Mouse (Mus musculus) G1E (cell line): Measurements from ENCODE around the gene Scaf11. TPM values are rescaled to one million over a fixed set of nuclear protein-coding genes. Genes with fewer than 3 reads are reported as not detected.
A peak's percentile ranks its signal among the peaks of the same experiment; 100 is the strongest.

ENCODE experiments used
- ATAC-seq: 2 replicates; pipeline ENCODE4 v1.8.0; 2016; ENCODE audit warnings: mild to moderate bottlenecking; ENCODE audit not compliant: insufficient number of reproducible peaks, poor library complexity, low FRiP score, severe bottlenecking; ENCODE audit errors: extremely low read depth
- DNase-seq: peaks from one replicate; pipeline ENCODE4 v3.0.0; 2012; ENCODE audit warnings: low spot score
- H3K27me3 ChIP-seq: 2 replicates; pipeline ENCODE4 v1.6.1; 2012; ENCODE audit warnings: mild to moderate bottlenecking, low read length, inconsistent platforms; ENCODE audit not compliant: insufficient read depth
- H3K36me3 ChIP-seq: replicated peaks from 2 replicates; pipeline ENCODE3; 2012; ENCODE audit warnings: mild to moderate bottlenecking, inconsistent platforms
- H3K4me1 ChIP-seq: 2 replicates; pipeline ENCODE4 v1.6.1; 2012; ENCODE audit warnings: low read depth, low read length, inconsistent platforms, mixed read lengths; ENCODE audit not compliant: insufficient read depth
- H3K4me3 ChIP-seq: 2 replicates; pipeline ENCODE4 v1.5.1; 2012; ENCODE audit warnings: low read depth, mild to moderate bottlenecking, inconsistent platforms, low read length, moderate library complexity, mixed read lengths
- H3K9me3 ChIP-seq: replicated peaks from 2 replicates; pipeline ENCODE4 v1.6.1; 2012; ENCODE audit warnings: inconsistent platforms
- CTCF ChIP-seq: IDR thresholded peaks from 2 replicates; pipeline ENCODE4 v1.5.1; 2012; ENCODE audit warnings: low read depth, low read length, inconsistent platforms, mixed read lengths
- GATA1 ChIP-seq: IDR thresholded peaks from 2 replicates; pipeline ENCODE4 v1.6.1; 2012; ENCODE audit warnings: borderline replicate concordance, low read length, inconsistent platforms, mixed read lengths
- GATA2 ChIP-seq: IDR thresholded peaks from 2 replicates; pipeline ENCODE4 v1.6.1; 2012; ENCODE audit warnings: low read depth, low read length, inconsistent platforms, borderline replicate concordance
- POLR2AphosphoS5 ChIP-seq: IDR thresholded peaks from 2 replicates; pipeline ENCODE4 v1.6.1; 2012; ENCODE audit warnings: low read depth, low read length, inconsistent platforms; ENCODE audit not compliant: insufficient replicate concordance
- TAL1 ChIP-seq: conservative IDR thresholded peaks from 2 replicates; pipeline ENCODE4 v1.6.1; 2012; ENCODE audit warnings: low read depth, low read length, inconsistent platforms, mixed read lengths
- polyA plus RNA-seq: library from polyadenylated mRNA; stranded (reverse); fragments of >175 nt; gene quantifications from 2 replicates; pipeline ENCODE4 v1.2.3, GENCODE M21; 2012
- total RNA-seq, 2 experiments: library from RNA; stranded (forward) in 1 of 2; stranded (reverse) in 1 of 2; fragments of 200-1000 nt in 1 of 2; fragments of >200 nt in 1 of 2; fragmentation: Nextera tagmentation in 1 of 2; gene quantifications; 2 replicates each; pipeline ENCODE4 v1.2.3; 2014 to 2017

Gene Scaf11
- total and polyA plus RNA-seq, 3 experiments: 47.9 to 206 (median 146) TPM

GRCm38 (mm10) chr15:96491861-96492641 lies 31.4 kb upstream of the Scaf11 start:
- no peaks in the 10 kb centered on the region for H3K36me3 ChIP-seq
- no peak for DNase-seq
- TF ChIP-seq GATA1 (no peak), TAL1 (no peak), POLR2AphosphoS5 (no peak), CTCF (no peak), GATA2 (no peak)
- no peaks in the 10 kb centered on the region for H3K9me3 ChIP-seq
- no peak overlapping the region for H3K4me3 ChIP-seq
- ATAC-seq: no peak
- H3K27me3 ChIP-seq: no peaks in the 10 kb centered on the region
- H3K4me1 ChIP-seq: no peaks in the 10 kb centered on the region

DNA sequence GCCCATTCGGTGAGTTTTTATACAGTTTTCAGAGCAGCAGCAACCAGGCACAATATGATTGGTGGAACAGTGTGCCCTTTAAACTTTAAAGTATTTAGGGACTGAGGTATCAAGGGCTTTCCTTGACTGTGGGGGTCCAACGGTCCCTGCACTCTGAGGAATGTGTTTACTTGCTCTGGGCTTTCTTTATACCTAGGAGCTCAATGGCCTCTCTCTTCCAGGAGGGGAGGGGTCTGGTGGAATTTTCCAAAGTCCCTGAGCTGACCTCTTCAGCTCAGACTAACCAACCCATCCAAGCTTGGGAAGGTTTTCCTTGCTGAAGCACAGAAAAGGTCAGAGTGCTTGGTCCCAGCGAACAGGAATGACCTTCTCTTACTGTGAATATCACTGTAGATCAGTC lies 30.8 kb upstream of the Scaf11 start:
- no peak for ATAC-seq
- Histone ChIP-seq H3K4me3 (no peak overlapping the region), H3K4me1 (no peaks in the 10 kb centered on the region), H3K9me3 (no peaks in the 10 kb centered on the region), H3K36me3 (no peaks in the 10 kb centered on the region), H3K27me3 (no peaks in the 10 kb centered on the region)
- DNase-seq: no peak
- TF ChIP-seq CTCF (no peak), POLR2AphosphoS5 (no peak), GATA2 (no peak), TAL1 (no peak), GATA1 (no peak)

- Histone ChIP-seq H3K4me1 (no peaks in the 10 kb centered on the region), H3K4me3 (no peak overlapping the region), H3K36me3 (no peaks in the 10 kb centered on the region), H3K27me3 (no peaks in the 10 kb centered on the region), H3K9me3 (no peaks in the 10 kb centered on the region)
- DNase-seq: no peak
- TF ChIP-seq GATA2: no peak
- no peak for ATAC-seq
Observed at GRCm38 (mm10) chr15:96490123-96490522, 29.5 kb upstream of the Scaf11 start.

GRCm38 (mm10) chr15:96488941-96489786 lies 28.5 kb upstream of the Scaf11 start:
- DNase-seq (peak; percentile 8), ATAC-seq (peak; percentile 57; the same call in 1 of the 2 replicates)
- TF ChIP-seq GATA2: no peak
- no peak for TF ChIP-seq GATA1
- TF ChIP-seq TAL1: no peak
- TF ChIP-seq CTCF: no peak
- TF ChIP-seq POLR2AphosphoS5: no peak
- no peaks in the 10 kb centered on the region for H3K4me1 ChIP-seq
- no peak overlapping the region for H3K4me3 ChIP-seq
- no peaks in the 10 kb centered on the region for H3K27me3 ChIP-seq
- H3K9me3 ChIP-seq: no peaks in the 10 kb centered on the region
- H3K36me3 ChIP-seq: no peaks in the 10 kb centered on the region

DNA sequence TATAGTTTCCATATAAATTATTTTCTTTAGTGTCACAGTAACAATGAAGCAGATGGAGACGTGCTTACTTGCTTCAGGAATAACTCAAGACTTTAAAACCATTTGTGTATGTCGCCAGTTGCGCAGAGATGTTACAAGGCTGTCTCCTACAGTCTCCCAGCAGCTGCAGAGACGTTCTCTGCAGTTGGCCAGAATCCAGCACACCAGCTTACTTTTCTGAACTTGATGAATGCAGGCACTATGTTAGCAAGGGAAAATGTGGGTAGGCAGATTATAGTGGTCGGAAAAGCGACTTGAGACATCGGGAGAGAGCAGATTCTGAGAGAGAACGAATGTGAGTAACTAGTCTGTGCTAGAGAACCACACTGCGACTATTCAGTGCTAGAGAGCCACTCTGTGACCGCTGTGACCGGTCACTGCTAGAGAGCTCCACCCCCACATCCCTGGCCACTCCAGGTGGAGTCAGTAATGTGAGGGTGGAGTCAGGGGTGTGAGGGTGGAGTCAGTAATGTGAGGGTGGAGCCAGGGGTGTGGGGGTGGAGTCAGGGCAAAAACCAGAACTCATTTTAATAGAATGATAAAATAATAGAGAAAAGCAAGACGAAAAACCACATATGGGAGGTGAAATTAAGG lies 26.5 kb upstream of the Scaf11 start:
- H3K27me3 ChIP-seq: no peaks in the 10 kb centered on the region
- TF ChIP-seq GATA2 (no peak), CTCF (no peak), GATA1 (no peak), POLR2AphosphoS5 (no peak), TAL1 (no peak)
- DNase-seq (no peak), ATAC-seq (no peak)
- no peak overlapping the region for H3K4me3 ChIP-seq
- H3K36me3 ChIP-seq: no peaks in the 10 kb centered on the region
- H3K4me1 ChIP-seq: no peaks in the 10 kb centered on the region
- H3K9me3 ChIP-seq: no peaks in the 10 kb centered on the region

DNA sequence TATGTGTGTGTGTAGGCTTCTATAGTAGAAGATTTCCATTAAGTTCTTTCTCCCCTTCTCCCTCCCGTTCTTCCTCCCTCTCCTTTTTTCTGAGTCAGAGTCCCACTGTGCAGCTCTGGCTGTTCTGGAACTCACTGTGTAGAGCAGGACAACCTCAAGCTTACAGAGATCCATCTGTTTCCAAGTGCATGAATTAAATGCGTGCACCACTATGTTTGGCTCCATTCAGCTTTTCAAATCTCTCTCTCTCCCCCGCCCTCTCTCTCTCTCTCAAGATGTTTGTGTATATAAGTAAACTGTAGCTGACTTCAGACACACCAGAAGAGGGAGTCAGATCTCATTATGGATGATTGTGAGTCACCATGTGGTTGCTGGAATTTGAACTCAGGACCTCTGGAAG lies 20.2 kb upstream of the Scaf11 start:
- no peak for TF ChIP-seq CTCF
- TF ChIP-seq GATA2: no peak
- TF ChIP-seq TAL1: no peak
- no peak for TF ChIP-seq POLR2AphosphoS5
- no peak for TF ChIP-seq GATA1
- DNase-seq (no peak), ATAC-seq (no peak)
- Histone ChIP-seq H3K36me3 (no peaks in the 10 kb centered on the region), H3K27me3 (0 out of 2 replicates have a peak, but pooled peaks cover 1% of the 10 kb centered on the region), H3K4me3 (no peak overlapping the region), H3K9me3 (no peaks in the 10 kb centered on the region; the same call in 1 of the 2 replicates), H3K4me1 (peaks cover 5% of the 10 kb centered on the region; the same call in 1 of the 2 replicates)
